ENCODE assay signal across 8 mouse cellular contexts in the genomic region with DNA sequence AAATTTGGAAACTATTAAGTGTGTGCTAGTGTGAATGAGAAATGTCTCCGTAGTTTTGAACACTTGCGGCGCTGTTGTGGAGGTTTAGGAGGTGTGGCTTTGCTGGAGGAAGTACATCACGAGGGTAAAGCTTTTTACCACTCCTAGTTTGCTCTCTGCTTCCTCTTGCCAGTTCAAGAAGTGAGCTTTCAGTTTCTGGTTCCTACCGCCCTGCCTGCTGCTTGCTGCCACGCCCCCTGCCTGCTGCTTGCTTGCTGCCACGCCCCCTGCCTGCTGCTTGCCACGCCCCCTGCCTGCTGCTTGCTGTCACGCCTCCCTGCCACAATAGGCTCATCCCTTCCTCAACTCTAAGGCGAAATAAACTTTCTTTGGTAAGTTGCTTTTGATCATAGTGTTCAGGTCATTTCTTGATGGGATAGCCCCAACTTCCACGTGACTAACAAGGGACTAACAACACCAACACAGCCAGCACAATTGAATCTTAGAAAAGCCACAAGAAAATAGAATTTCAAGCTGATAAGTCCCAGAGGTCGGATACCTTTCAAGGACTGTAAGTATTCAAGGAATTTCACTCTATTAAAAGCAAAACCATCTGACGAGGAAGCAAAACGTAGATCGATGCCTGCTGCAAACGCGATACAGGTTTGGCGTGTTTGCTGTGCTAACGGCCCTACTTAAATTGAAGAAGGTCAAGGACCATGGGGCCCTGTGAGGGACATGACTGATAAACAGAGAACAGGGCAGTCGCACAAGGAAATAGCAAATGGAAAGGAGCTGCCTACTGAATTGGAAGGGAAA. TPM values are rescaled to one million over a fixed set of nuclear protein-coding genes. Genes with fewer than 3 reads are reported as not detected.
DNase-seq lines count a peak whose midpoint lies in the region; ATAC-seq lines count a peak whose summit lies in the region.

No protein-coding gene starts in this region.

- no peaks in the 10 kb centered on the region for H3K4me1 ChIP-seq in forebrain, embryonic 12.5 days
- peaks cover 3% of the 10 kb centered on the region; the same call in 1 of the 2 replicates for H3K4me1 ChIP-seq in limb, embryonic 10.5 days

- 0 out of 2 replicates have a peak overlapping the region, but pooled peaks have one; percentile 11 for H3K4me2 ChIP-seq in forebrain, embryonic 12.5 days

- 28% methylated on average over 19 of the region's 20 CpGs for WGBS in forebrain, embryonic 12.5 days
- 27% methylated on average over 20 of the region's 20 CpGs for WGBS in limb, embryonic 10.5 days

- intact Hi-C loops in heart, postnatal 25 days (cut with DNase I): no loop called here

- DNase-seq in ES-CJ7 (ENCODE audit: low read depth, low spot score) (peak; percentile 63), adipocyte (ENCODE audit: low spot score) (peak; percentile 43)
- peak; percentile 40 for DNase-seq in heart, postnatal 25 days (ENCODE audit: low spot score)
- DNase-seq in limb, embryonic 10.5 days (ENCODE audit: low spot score): peak; percentile 80
- DNase-seq in urinary bladder, adult 18-20 months (ENCODE audit: low spot score in 2 of 2): peak; percentile 66 to 67

- no peak overlapping the region for H3K9ac ChIP-seq in forebrain, embryonic 12.5 days

- no peaks in the 10 kb centered on the region for H3K27me3 ChIP-seq in forebrain, embryonic 12.5 days
- no peaks in the 10 kb centered on the region for H3K27me3 ChIP-seq in limb, embryonic 10.5 days (ENCODE audit: low read depth, poor library complexity, severe bottlenecking)

- no peak overlapping the region for H3K27ac ChIP-seq in forebrain, embryonic 12.5 days
- no peak overlapping the region for H3K27ac ChIP-seq in limb, embryonic 10.5 days

- ATAC-seq in forebrain, embryonic 12.5 days (ENCODE audit: low FRiP score): peak; percentile 76; the same call in 1 of the 2 replicates
- ATAC-seq in megakaryocyte-erythroid progenitor cell, adult 5-6 weeks (replicated peaks; ENCODE audit: low FRiP score, low TSS enrichment, poor library complexity, severe bottlenecking): peak; percentile 99
- no peak for ATAC-seq in activated CD4-positive, CD25-positive, alpha-beta regulatory T cell, adult 4 months

- H3K36me3 ChIP-seq in forebrain, embryonic 12.5 days (replicated peaks): no peaks in the 10 kb centered on the region
- no peaks in the 10 kb centered on the region for H3K36me3 ChIP-seq in limb, embryonic 10.5 days

- no peaks in the 10 kb centered on the region for H3K9me3 ChIP-seq in forebrain, embryonic 12.5 days
- no peaks in the 10 kb centered on the region for H3K9me3 ChIP-seq in limb, embryonic 10.5 days (replicated peaks)

- H3K4me3 ChIP-seq in forebrain, embryonic 12.5 days (replicated peaks): no peak overlapping the region
- no peak overlapping the region for H3K4me3 ChIP-seq in limb, embryonic 10.5 days

RNA-seq across cellular contexts. Expression of a gene that starts 35.7 kb away (rescaled TPM):
- 11.4 and 14.4 TPM in 2 replicates for polyA plus RNA-seq in forebrain, embryonic 12.5 days (2016; fragmentation: Nextera tagmentation; extraction: Ambion mirVana)
- 100 to 1,000 TPM in 1 of 2 experiments, 10 to 100 TPM in 1; 98.1 to 109 TPM for total RNA-seq in heart, postnatal 25 days (2021)
- polyA plus RNA-seq in limb, embryonic 10.5 days (2016; fragmentation: Nextera tagmentation; extraction: Ambion mirVana): 3.0 and 3.4 TPM in 2 replicates
- 0.27 and 1.5 TPM in 2 replicates for total RNA-seq in megakaryocyte-erythroid progenitor cell, adult 5-6 weeks (2014; fragmentation: Nextera tagmentation)
- 0.65 and 1.8 TPM in 2 replicates for total RNA-seq in megakaryocyte-erythroid progenitor cell, adult 5-6 weeks (2017)
- polyA plus RNA-seq in activated CD4-positive, CD25-positive, alpha-beta regulatory T cell, adult 4 months (2017; shearing (Covaris generic)): 1 to 10 TPM; 3.9 to 8.1 TPM
